Mouse (Mus musculus) heart, postnatal 0 days (tissue): ENCODE measurements around the gene Cask.

Source experiments
- CTCF ChIP-seq: IDR thresholded peaks from 2 replicates; pipeline ENCODE4 v1.5.1; 2016; ENCODE audit warnings: antibody characterized with exemption, control low read depth, low read depth
- EP300 ChIP-seq: IDR thresholded peaks from 2 replicates; pipeline ENCODE4 v1.6.1; 2016; ENCODE audit warnings: antibody characterized with exemption, low read depth

DNA sequence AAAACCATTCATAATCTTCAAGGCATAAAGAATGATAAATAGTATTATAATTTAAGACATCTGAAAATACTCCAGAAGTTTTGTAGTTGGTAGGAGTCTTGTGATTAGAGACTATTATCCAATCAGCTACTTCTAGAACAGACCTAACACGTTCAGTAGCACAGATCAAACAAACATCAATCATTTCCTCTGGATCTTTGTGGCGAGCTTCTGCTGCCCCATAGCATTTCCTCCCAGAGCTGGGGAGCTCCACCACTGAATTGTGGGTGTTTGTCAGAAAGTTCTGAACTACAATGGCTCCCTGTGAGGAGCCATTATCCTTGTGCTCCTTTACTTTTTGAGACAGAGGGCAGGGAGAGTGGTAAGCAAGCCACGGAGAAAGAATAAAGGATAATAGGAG lies 243.4 kb downstream of the Cask start:
- TF ChIP-seq CTCF (no peak), EP300 (no peak)
